Mouse (Mus musculus): ENCODE measurements around the gene C8g. TPM values are rescaled to one million over a fixed set of nuclear protein-coding genes. Genes with fewer than 3 reads are reported as not detected.

Gene C8g
- polyA plus RNA-seq, 1 experiment = not detected

DNA sequence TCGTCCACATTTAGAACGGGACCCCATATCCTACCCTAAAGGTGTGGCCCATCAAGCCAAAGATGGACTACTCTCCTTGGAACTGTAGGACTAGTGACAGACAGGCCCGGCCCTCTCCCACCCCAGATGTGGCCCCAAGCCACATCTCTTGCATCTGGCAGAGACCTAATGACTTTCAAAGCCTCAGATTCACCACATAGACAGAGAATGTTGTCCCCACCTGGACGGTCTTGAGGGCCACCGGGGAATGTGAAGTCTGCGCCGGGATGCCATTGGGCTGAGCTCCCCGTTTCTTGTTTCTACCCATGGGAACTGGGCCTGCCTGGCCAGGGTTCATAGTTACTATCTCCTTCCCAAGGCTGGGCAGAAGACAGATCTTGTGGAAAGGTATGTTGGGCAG, 24.0 kb downstream of the C8g start:
- Histone ChIP-seq H3K4me3 (replicated peaks) (no peak overlapping the region), H3K4me1 (ENCODE audit: control insufficient read depth) (no peaks in the 10 kb centered on the region), H3K36me3 (ENCODE audit: control insufficient read depth) (no peaks in the 10 kb centered on the region), H3K27me3 (ENCODE audit: control insufficient read depth) (no peaks in the 10 kb centered on the region), H3K9me3 (ENCODE audit: control insufficient read depth, low read length) (no peaks in the 10 kb centered on the region)
- TF ChIP-seq TAL1 (IDR thresholded peaks at IDR 0.05; ENCODE audit: low read length) = no peak

DNA sequence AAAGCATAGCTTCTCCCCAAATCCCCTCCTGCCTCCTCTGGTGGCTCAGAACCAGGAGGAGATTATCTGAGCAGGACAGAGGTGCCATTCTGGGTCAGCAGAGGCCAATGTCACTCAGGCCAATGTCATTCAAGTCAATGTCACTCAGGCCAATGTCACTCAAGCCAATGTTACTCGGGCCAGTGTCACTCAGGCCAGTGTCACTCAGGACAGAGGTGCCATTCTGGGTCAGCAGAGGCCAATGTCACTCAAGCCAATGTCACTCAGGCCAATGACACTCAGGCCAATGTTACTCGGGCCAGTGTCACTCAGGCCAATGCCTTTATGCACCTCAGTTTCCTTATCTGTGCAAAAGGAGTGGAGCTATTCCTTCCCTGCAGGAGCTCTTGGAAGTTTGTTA, 29.0 kb downstream of the C8g start:
- Histone ChIP-seq H3K27me3 (ENCODE audit: control insufficient read depth) (no peaks in the 10 kb centered on the region), H3K4me3 (replicated peaks) (no peak overlapping the region), H3K4me1 (ENCODE audit: control insufficient read depth) (no peaks in the 10 kb centered on the region), H3K9me3 (ENCODE audit: control insufficient read depth, low read length) (no peaks in the 10 kb centered on the region), H3K36me3 (ENCODE audit: control insufficient read depth) (no peaks in the 10 kb centered on the region)
- TF ChIP-seq TAL1 (IDR thresholded peaks at IDR 0.05; ENCODE audit: low read length) = no peak
- no peak for TF ChIP-seq GATA1 (IDR thresholded peaks at IDR 0.05; ENCODE audit: low read length)

DNA sequence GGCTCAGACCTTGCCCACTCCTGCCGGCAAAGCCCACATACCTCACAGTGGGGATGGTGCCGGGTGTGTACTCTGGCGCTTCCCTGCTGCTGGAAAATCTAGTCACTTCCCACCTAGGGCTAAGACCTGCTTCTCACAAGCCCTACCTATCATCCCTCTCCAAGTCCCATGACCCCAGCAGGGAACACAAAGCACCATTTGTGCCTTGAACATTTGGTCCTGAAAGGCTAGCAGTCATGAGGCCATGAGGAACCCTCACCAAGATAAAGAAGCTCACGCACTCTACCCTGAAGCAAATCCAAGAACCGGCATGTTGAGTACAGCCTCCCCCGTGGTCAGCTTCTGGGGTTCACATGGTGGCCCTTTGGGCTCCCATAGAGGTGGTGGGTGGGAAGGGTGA, 31.6 kb downstream of the C8g start, which contains the start of gene Ptgds:
TSS of gene Ptgds (minus strand) at position 78 of the 400 bp plus-strand sequence.
- Histone ChIP-seq H3K36me3 (ENCODE audit: control insufficient read depth) (no peaks in the 10 kb centered on the region), H3K4me1 (ENCODE audit: control insufficient read depth) (peaks cover 2% of the 10 kb centered on the region), H3K27me3 (ENCODE audit: control insufficient read depth) (no peaks in the 10 kb centered on the region), H3K4me3 (replicated peaks) (no peak within 1 kb of the TSS), H3K9me3 (ENCODE audit: control insufficient read depth, low read length) (no peaks in the 10 kb centered on the region)
- TF ChIP-seq GATA1 (IDR thresholded peaks at IDR 0.05; ENCODE audit: low read length) (no peak), TAL1 (IDR thresholded peaks at IDR 0.05; ENCODE audit: low read length) (no peak)

DNA sequence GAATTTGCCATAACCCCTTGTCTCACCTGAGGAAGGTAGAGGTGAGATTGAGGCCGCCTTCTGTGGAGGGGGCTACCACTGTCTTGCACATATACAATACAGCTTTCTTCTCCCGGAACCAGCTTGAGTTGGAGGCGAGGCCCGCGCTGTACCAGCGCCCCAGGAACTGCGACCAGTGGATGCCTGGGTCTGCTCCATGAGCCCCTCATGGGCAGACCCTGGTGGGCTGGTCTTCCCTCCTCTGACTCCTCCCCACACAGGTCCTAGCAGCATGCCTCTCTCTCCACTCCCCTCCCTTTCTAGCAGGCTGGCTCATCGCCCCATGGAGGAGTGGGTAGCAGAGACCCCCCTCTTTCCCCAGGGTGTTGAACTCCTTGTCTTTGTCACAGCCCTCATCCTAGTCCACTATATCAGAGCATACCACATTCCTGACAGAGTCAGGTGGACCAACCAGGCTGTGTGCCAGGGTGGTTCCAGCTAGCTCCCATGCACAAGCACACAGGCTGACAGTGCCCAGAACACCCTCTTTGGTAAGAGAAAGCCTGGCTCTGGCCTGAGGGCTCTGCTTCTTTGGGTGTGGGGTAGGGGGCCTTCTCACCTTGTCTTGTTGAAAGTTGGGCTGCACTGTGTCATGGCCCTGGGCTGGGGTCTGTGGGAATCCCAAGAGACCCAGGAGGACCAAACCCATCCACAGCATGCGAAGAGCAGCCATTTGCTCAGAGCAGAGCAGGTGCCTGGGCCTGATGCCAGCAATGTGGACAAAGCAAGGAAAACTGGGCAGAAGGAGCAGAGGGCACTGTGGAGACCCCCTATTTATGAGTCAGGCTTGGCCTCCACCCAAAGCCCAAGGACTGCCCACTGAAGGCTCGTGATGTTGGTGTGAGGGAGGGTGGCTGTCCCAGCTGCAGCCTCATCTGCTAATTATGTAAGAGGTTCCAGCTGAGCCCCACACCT, 32.3 kb downstream of the C8g start:
- Histone ChIP-seq H3K4me3 (replicated peaks) (no peak overlapping the region), H3K36me3 (ENCODE audit: control insufficient read depth) (no peaks in the 10 kb centered on the region), H3K27me3 (ENCODE audit: control insufficient read depth) (no peaks in the 10 kb centered on the region), H3K9me3 (ENCODE audit: control insufficient read depth, low read length) (no peaks in the 10 kb centered on the region), H3K4me1 (ENCODE audit: control insufficient read depth) (peaks cover 2% of the 10 kb centered on the region)
- TF ChIP-seq TAL1 (IDR thresholded peaks at IDR 0.05; ENCODE audit: low read length) = no peak
- no peak for TF ChIP-seq GATA1 (IDR thresholded peaks at IDR 0.05; ENCODE audit: low read length)

DNA sequence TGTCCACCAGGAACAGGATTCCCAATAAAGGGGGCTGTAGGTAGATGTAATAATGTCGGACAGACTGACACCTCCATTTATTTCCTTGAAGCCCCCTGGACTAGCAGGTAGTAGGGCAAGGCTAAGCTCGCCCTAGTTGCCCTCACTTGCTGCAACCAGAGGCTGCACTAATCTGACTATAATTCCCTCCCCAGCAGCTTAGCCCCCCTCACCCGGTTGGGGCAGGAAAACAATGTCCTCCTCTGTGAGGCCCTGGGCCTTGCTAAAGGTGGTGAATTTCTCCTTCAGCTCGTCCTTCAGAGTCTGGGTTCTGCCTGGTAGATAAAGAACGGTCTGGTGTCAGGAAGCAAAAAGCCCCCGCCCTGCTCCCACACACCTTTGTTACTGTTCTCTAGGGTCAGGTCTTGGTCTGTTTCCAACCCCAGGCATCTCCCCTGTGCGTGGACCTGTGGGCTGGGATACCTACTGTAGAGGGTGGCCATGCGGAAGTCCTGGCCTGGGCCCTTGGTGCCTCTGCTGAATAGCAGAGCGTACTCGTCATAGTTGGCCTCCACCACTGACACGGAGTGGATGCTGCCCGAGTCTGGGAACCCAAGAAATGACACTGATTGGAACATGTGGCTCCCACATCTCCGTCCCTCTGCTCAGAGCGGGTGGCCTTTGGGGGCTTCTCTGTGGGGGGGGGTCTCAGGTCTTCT, 33.8 kb downstream of the C8g start:
- Histone ChIP-seq H3K36me3 (ENCODE audit: control insufficient read depth) (no peaks in the 10 kb centered on the region), H3K27me3 (ENCODE audit: control insufficient read depth) (no peaks in the 10 kb centered on the region), H3K9me3 (ENCODE audit: control insufficient read depth, low read length) (no peaks in the 10 kb centered on the region), H3K4me3 (replicated peaks) (no peak overlapping the region), H3K4me1 (ENCODE audit: control insufficient read depth) (peaks cover 2% of the 10 kb centered on the region)
- TF ChIP-seq GATA1 (IDR thresholded peaks at IDR 0.05; ENCODE audit: low read length) (no peak), TAL1 (IDR thresholded peaks at IDR 0.05; ENCODE audit: low read length) (no peak)

DNA sequence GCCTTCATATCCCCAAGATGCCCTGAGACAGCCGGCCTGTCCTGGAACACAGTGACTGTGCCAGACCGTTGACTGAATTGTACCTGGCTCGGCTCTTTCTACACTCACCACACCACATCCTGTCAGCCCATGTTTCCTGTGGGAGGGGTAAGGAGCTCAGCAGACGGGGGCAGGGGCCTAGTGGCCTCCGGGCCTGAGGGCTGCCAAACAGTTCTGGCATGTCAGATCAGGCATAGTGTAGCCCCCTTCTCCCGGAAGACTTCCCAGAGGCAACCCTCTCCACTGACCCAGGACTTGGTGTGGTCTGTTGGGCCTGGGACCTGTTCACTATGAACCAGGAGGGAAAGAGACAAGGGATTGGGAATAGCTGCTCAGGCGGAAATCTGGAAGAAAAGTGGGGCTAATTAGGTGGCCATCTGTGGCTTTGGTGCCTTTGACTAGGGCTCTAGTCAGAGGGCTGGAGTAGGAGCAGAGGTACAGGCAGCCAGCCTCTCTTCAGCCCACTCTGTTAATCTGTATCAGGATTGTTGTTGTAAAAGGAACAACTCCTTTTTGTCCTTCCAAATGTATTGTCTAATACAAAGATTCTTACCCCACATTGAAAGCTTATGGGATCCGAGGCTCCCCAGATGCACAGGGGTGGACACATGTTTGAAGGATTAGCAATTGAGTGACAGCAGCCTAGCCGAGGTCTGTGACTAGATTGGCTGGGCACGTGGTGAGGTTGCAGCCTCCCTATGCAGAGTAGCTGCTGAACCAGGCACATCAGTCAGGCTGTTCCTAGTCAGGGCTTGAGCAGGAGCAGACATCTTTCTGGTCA, 35.5 kb downstream of the C8g start:
- Histone ChIP-seq H3K4me1 (ENCODE audit: control insufficient read depth) (peaks cover 9% of the 10 kb centered on the region), H3K27me3 (ENCODE audit: control insufficient read depth) (no peaks in the 10 kb centered on the region), H3K9me3 (ENCODE audit: control insufficient read depth, low read length) (no peaks in the 10 kb centered on the region), H3K36me3 (ENCODE audit: control insufficient read depth) (no peaks in the 10 kb centered on the region), H3K4me3 (replicated peaks) (no peak overlapping the region)
- TF ChIP-seq TAL1 (IDR thresholded peaks at IDR 0.05; ENCODE audit: low read length) (no peak), GATA1 (IDR thresholded peaks at IDR 0.05; ENCODE audit: low read length) (no peak)

DNA sequence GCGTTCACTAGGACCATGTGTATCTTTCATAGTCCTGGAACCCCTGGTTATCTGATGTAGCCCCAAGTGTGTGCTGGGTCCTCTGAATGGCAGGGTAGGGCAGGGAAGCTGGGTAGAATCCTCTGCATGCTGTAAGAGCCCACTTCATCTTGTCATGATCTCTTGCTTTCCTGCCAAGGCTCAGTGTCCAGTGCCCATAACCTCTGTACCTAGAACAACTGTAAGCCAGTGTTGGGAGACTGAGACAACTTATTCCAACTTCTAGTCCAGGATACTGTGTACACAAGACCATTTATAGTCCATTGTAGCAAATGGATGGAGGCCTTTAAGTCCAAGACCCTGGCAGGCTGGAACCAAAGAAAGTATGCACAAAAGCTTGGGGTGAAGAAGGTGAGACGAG, 36.3 kb downstream of the C8g start:
- no peak for TF ChIP-seq TAL1 (IDR thresholded peaks at IDR 0.05; ENCODE audit: low read length)
- TF ChIP-seq GATA1 (IDR thresholded peaks at IDR 0.05; ENCODE audit: low read length) = no peak
- H3K4me1 ChIP-seq (ENCODE audit: control insufficient read depth) = peaks cover 16% of the 10 kb centered on the region
- no peak overlapping the region for H3K4me3 ChIP-seq (replicated peaks)
- no peaks in the 10 kb centered on the region for H3K9me3 ChIP-seq (ENCODE audit: control insufficient read depth, low read length)
- H3K36me3 ChIP-seq (ENCODE audit: control insufficient read depth) = no peaks in the 10 kb centered on the region
- no peaks in the 10 kb centered on the region for H3K27me3 ChIP-seq (ENCODE audit: control insufficient read depth)

DNA sequence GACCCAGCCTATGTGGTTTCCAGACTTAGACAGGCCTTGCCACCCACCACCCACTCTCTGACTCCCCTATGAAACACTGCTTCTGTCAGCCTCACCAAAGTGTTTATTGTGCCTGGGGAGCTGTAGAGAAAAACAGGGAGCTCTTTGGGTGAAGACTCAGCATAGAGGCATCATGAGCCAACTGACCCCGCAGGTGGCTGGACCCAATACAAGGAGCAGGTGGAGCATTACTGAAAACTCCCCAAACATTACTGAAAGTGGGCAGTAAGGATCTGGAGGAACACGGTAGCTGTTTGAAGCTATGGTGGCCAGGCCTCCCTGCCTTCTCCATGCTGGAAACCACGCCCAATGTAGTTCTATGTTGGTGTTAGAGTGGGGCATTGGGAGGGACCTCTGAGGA, 37.9 kb downstream of the C8g start:
- Histone ChIP-seq H3K9me3 (ENCODE audit: control insufficient read depth, low read length) (no peaks in the 10 kb centered on the region), H3K4me3 (replicated peaks) (no peak overlapping the region), H3K36me3 (ENCODE audit: control insufficient read depth) (peaks cover 6% of the 10 kb centered on the region), H3K4me1 (ENCODE audit: control insufficient read depth) (peaks cover 33% of the 10 kb centered on the region), H3K27me3 (ENCODE audit: control insufficient read depth) (no peaks in the 10 kb centered on the region)
- no peak for TF ChIP-seq GATA1 (IDR thresholded peaks at IDR 0.05; ENCODE audit: low read length)
- no peak for TF ChIP-seq TAL1 (IDR thresholded peaks at IDR 0.05; ENCODE audit: low read length)

Data from erythroblast, embryonic 14.5 days (primary cell).